Mouse (Mus musculus): ENCODE results near the gene Tmem262.

Tmem262 gene

DNA sequence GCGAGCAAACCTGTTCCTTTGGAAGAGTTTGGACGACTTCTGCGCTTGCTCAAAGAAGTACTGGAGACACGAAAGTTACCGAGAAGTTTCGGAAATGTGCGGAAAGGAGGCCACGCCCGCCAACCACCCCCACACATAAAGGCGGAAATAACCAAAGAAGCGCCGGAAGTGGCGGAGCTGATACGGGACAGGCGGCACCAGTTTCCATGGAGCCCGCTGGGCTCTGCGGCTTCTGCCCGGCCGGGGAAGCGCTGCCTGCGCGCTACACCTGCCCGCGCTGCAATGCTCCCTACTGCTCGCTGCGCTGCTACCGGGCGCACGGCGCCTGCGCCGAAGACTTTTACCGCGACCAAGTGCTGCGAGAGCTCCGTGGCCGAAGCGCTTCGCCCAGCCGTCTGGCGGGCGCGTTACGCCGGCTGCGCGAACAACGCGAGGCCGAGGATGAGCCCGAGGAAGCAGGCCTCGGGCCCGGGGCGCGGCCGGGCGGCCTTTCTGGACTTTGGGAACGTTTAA, 18.8 kb upstream of the Tmem262 start, which contains the start of gene Znhit2:
Gene Znhit2 (plus strand): TSS at position 172 of the 513 bp plus-strand sequence.
- DNase-seq (ENCODE audit: low read depth, low spot score): peak; percentile 96

DNA sequence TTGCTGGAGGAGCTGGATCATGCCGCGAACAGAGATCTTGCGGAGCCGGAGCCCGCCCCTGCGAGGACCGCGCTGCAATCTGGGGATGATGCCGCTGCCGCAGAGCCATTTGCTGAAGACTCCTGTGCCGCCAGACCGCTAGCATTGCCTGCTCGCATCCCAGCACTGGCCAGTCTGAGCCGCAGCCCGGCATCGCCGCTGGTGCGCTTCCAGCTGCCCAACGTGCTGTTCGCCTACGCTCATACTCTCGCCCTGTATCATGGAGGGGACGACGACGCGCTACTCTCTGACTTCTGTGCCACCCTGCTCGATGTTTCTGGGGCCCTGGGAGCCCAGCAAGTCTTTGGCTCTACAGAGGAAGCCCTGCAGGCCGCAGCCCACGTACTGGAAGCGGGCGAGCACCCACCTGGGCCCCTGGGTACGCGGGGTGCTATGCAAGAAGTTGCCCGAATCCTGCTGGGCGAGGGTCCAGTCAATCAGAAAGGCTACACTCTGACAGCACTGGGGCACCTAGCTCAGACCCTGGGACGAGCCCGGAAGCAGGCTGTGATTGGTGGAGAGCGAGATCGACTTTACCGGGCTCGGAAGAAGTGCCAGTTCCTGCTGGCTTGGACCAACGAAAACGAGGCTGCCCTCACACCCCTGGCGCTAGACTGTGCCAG, 18.1 kb upstream of the Tmem262 start:
- peak; percentile 68 for DNase-seq (ENCODE audit: low read depth, low spot score)

GRCm38 (mm10) chr19:6062418-6062817, 17.4 kb upstream of the Tmem262 start:
- DNase-seq (ENCODE audit: low read depth, low spot score): no peak

DNA sequence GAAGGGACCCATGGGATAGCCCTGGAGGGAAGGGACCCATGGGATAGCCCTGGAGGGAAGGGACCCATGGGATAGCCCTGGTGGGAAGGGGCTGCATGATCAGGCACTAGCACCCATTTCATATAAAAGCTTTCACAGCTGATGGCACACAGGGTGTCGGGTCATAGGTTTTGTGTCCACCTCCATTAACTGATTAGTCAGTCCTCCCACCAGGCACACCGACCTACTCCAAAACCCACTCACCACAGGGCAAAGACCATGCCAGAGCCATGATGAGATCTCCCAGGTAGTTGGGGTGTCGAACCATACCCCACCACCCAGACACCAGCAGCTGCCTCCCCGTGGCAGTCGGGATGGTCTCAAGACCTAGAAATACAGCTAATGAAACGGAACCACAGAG, 16.8 kb upstream of the Tmem262 start:
- no peak for DNase-seq (ENCODE audit: low read depth, low spot score)

GRCm38 (mm10) chr19:6066571-6066970, 13.3 kb upstream of the Tmem262 start:
- DNase-seq (ENCODE audit: low read depth, low spot score): peak; percentile 19

GRCm38 (mm10) chr19:6067011-6067723, 12.7 kb upstream of the Tmem262 start:
- DNase-seq (ENCODE audit: low read depth, low spot score): peak; percentile 94

DNA sequence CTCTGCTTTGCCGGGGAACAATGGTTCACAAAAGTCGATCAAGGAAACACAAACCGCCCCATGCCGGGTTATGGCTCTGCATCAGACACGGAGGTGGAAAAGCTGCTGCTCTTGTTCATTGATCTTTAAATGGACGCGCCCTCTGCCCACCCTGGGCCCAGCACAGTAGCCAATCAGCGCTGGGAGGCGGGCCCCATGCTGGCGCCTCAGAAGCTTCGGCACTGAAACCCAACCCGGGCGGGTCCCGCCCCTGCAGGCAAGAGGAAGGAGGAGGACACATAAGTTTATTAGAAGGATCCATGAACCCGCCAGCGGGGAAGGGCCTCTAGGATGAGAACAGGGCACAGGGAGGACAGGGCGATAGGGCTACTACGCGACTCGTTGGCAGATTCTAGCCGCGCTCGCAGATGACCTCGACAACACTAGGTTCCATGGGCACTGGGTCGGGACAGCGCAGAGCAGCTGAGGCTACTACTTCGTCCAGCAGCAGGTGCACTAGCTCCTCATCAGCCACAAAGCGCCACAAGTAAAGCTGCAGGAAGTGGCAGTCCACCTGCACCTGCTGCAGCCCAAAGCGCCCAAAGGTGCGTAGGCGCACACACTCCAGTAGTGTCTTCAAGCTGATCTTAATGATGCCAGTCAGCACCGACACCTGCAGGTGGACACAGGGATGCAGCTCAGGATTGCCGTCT, 12.0 kb upstream of the Tmem262 start, which contains the start of gene Tm7sf2:
Gene Tm7sf2 (minus strand): TSS at position 650 of the 692 bp plus-strand sequence.
- peak; percentile 96 for DNase-seq (ENCODE audit: low read depth, low spot score)

GRCm38 (mm10) chr19:6068951-6069350, 10.9 kb upstream of the Tmem262 start:
- DNase-seq (ENCODE audit: low read depth, low spot score): no peak

DNA sequence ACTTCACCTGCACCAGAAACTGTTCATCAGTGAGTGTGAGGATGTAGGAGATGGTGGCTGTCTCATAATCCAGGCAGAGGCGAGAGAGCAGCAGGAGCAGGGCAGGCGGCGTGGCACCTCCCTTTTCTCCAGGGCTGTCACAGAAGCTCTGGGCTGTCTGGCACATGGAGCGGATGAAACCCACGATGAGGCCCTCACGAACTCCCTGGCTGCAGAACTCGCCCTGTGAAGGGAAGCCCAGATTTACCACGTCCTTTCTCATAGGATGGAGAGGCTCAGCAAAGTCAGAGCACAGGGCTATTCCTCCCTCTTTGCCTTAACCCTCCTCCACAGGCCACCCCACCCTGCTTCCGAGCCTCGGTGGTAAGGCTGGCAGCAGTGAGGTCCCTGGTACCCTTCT, 10.0 kb upstream of the Tmem262 start:
- no peak for DNase-seq (ENCODE audit: low read depth, low spot score)

- peak; percentile 86 for DNase-seq (ENCODE audit: low read depth, low spot score)
Observed at GRCm38 (mm10) chr19:6070571-6071250, 9.1 kb upstream of the Tmem262 start.

GRCm38 (mm10) chr19:6071261-6071660, 8.6 kb upstream of the Tmem262 start:
- peak; percentile 49 for DNase-seq (ENCODE audit: low read depth, low spot score)

DNA sequence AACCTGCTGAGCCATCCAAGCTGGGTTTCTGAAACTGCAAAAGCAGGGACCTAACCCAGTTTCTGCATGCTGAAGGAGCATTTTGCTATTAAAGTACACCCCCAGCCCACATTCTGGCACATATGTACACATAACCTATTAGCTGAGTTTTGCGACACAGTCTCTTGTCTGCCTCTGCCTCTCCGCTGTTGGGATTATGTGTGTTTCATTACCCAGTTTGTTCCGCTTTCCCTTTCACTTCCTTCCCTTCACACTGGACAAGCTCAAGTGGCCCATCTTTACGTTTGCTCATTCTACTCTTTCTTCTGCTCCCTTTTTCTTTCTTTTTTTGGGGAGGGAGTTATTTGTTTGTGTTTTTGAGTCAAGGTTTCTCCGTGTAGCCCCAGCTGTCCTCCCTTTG, 5.9 kb upstream of the Tmem262 start:
- DNase-seq (ENCODE audit: low read depth, low spot score): no peak

DNA sequence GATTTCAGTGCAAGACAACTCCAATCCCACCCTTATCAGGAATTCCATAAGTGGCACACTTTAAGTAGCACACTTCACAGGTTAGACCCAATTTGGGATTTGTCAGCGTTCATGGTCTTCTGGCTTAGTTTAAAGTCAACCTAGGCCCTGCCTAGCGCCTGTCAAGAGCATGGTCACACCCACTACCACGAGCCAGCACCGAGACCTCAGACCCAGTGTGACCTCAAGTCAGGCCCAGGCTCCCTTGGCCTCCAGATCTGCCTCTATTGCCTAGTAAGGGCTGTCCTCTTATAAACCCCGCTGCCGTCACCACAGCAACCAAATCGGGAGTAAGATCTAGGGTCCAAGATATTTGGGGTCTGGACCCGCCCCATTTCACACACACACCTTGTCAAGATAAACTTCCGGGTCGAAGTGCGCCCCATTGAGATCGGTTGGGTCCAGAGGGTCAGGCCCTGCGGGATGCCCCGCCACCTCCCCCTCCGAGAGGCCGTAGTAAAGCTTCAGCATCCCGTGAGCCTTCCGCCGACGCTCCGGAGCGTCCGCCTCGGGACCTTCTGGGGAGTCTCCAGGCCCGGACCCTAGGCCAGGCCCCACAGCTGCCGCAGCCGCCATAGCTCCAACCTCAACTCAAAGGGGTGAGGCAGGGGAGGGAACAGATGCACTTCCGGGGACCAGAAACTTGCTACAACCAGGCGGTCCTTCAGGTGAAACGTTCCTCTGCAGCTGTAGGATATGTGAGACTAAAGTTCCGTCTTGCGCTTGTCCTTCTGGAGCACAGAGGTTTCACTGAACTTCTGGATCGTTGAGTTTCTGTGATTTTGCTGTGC, 3.1 kb upstream of the Tmem262 start, which contains the start of gene Vps51:
Gene Vps51 (minus strand): TSS at position 668 of the 830 bp plus-strand sequence.
- peak; percentile 97 for DNase-seq (ENCODE audit: low read depth, low spot score)

GRCm38 (mm10) chr19:6082156-6082555, 2.3 kb downstream of the Tmem262 start, which contains the start of gene Gm28374:
Gene Gm28374, minus strand, starts transcription at chr19:6082256.
- DNase-seq (ENCODE audit: low read depth, low spot score): no peak

- peak; percentile 99 for DNase-seq (ENCODE audit: low read depth, low spot score)
Observed at GRCm38 (mm10) chr19:6084478-6085248, 4.8 kb downstream of the Tmem262 start, which contains the start of the genes Zfpl1 and Cdca5. Gene Zfpl1, minus strand, starts transcription at chr19:6084956. Gene Cdca5, plus strand, starts transcription at chr19:6084983.

GRCm38 (mm10) chr19:6085417-6085879, 5.6 kb downstream of the Tmem262 start:
- peak; percentile 99 for DNase-seq (ENCODE audit: low read depth, low spot score)

DNA sequence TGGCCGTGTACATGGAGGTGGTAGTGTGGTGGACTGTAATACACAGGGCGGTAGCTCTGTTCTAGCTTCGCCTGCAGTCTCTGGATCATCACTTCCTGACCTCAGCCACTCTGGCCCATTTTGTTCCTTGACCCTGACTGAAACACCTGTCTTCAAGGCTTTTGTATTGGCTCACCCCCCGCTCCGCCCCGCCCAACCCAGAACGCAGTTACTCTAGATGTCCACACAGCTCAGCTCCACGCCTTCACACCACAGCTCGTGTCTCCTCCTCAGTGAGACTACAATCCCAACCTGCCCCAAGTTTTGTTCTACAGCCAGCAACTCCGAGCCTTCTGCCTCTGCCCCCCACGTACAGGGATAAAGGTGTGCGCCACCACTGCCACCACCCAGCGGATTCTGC, 9.0 kb downstream of the Tmem262 start:
- DNase-seq (ENCODE audit: low read depth, low spot score): peak; percentile 53

DNA sequence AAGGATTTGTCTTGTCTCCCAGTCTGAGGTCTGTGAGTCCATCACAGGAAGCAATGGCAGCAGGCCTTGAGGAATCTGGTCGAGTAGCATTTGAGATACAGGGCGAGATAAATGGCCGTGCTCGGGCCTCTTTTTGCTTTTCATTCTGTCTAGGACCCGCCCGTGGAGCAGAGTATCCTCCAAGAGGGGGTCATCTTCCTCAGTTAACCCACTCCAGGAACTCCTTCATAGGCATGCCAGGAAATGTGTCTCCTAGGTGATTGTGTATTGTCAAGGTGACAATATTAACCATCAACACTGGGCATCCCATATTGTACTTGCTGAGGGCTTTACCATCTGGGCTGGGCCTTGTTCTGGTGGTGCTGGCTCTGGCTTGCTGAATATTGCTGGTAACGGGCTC, 14.3 kb downstream of the Tmem262 start, which contains the start of gene AC131692.1:
Gene AC131692.1 (plus strand): TSS at position 301 of the 400 bp plus-strand sequence.
- no peak for DNase-seq (ENCODE audit: low read depth, low spot score)

- no peak for DNase-seq (ENCODE audit: low read depth, low spot score)
Observed at GRCm38 (mm10) chr19:6097847-6098246, 18.0 kb downstream of the Tmem262 start.

All from R1 (cell line).